Mouse (Mus musculus) MEL (cell line): Measurements from ENCODE around the gene Eri2. TPM values are rescaled to one million over a fixed set of nuclear protein-coding genes. Genes with fewer than 3 reads are reported as not detected.

Experiments
- DNase-seq: peaks from one replicate; pipeline ENCODE4 v3.0.0; 2011; ENCODE audit warnings: low read depth, low spot score
- H3K27ac ChIP-seq: 2 replicates; pipeline ENCODE4 v1.5.1; 2012; ENCODE audit warnings: low read depth, mild to moderate bottlenecking, control low read depth, low read length, moderate library complexity; ENCODE audit not compliant: control insufficient read depth
- H3K27me3 ChIP-seq, 2 experiments: fragments of 150-350 bp in 1 of 2; sonication (generic) in 1 of 2; 2 replicates each; pipeline ENCODE4 v1.6.1; 2012; ENCODE audit warnings: low read length in 2 of 2, mild to moderate bottlenecking in 2 of 2, improper control_type of control experiment in 1 of 2, moderate library complexity in 1 of 2; ENCODE audit not compliant: insufficient read depth in 2 of 2, control insufficient read depth in 1 of 2
- H3K36me3 ChIP-seq, 2 experiments: 2 replicates each; pipeline ENCODE4 v1.6.1; 2012 to 2014; ENCODE audit warnings: low read length in 2 of 2, improper control_type of control experiment in 1 of 2, inconsistent platforms in 1 of 2, mild to moderate bottlenecking in 1 of 2; ENCODE audit not compliant: insufficient read depth in 2 of 2, control insufficient read depth in 1 of 2
- H3K4me1 ChIP-seq, 2 experiments: fragments of 150-350 bp in 1 of 2; sonication (generic) in 1 of 2; 2 replicates each; pipeline ENCODE4 v1.6.1; 2012; ENCODE audit warnings: low read length in 2 of 2, improper control_type of control experiment in 1 of 2, mild to moderate bottlenecking in 1 of 2; ENCODE audit not compliant: insufficient read depth in 2 of 2, control insufficient read depth in 1 of 2
- H3K4me3 ChIP-seq, 2 experiments: fragments of 150-350 bp in 1 of 2; sonication (generic) in 1 of 2; 2 replicates each; pipeline ENCODE4 v1.5.1; 2012; ENCODE audit warnings: low read depth in 2 of 2, low read length in 2 of 2, mild to moderate bottlenecking in 2 of 2, moderate library complexity in 2 of 2, control low read depth in 1 of 2, improper control_type of control experiment in 1 of 2; ENCODE audit not compliant: control insufficient read depth in 1 of 2, insufficient read depth in 1 of 2
- H3K79me2 ChIP-seq: 2 replicates; pipeline ENCODE4 v1.6.1; 2012; ENCODE audit warnings: mild to moderate bottlenecking, low read length, moderate library complexity; ENCODE audit not compliant: control insufficient read depth, poor library complexity, insufficient read depth
- H3K9ac ChIP-seq: 2 replicates; pipeline ENCODE4 v1.6.1; 2012; ENCODE audit warnings: low read depth, mild to moderate bottlenecking, control low read depth, low read length, moderate library complexity; ENCODE audit not compliant: control insufficient read depth, poor library complexity, severe bottlenecking
- H3K9me3 ChIP-seq: fragments of 150-350 bp; sonication (generic); replicated peaks from 2 replicates; pipeline ENCODE4 v1.6.1; 2012; ENCODE audit warnings: mild to moderate bottlenecking, low read length, improper control_type of control experiment, moderate library complexity; ENCODE audit not compliant: insufficient read depth
- BHLHE40 ChIP-seq: IDR thresholded peaks from 2 replicates; pipeline ENCODE4 v1.6.1; 2012; ENCODE audit warnings: low read depth, mild to moderate bottlenecking, inconsistent platforms, low read length, improper control_type of control experiment, borderline replicate concordance
- CHD2 ChIP-seq: IDR thresholded peaks from 2 replicates; pipeline ENCODE4 v1.6.1; 2011; ENCODE audit warnings: low read length, improper control_type of control experiment
- CTCF ChIP-seq, 3 experiments: IDR thresholded peaks in 2 of 3; conservative IDR thresholded peaks in 1 of 3; 2 replicates each; pipeline ENCODE4 v1.5.1; 2011 to 2012; ENCODE audit warnings: low read length in 3 of 3, low read depth in 2 of 3, mild to moderate bottlenecking in 2 of 3, improper control_type of control experiment in 1 of 3, inconsistent platforms in 1 of 3, mixed read lengths in 1 of 3, moderate library complexity in 1 of 3; ENCODE audit not compliant: control insufficient read depth in 1 of 3, insufficient read depth in 1 of 3, poor library complexity in 1 of 3, severe bottlenecking in 1 of 3
- ELF1 ChIP-seq: IDR thresholded peaks from 2 replicates; pipeline ENCODE4 v1.6.1; 2014; ENCODE audit warnings: low read depth, mild to moderate bottlenecking, inconsistent platforms, low read length, improper control_type of control experiment, moderate library complexity
- EP300 ChIP-seq, 2 experiments: IDR thresholded peaks; 2 replicates each; pipeline ENCODE4 v1.6.1; 2011; ENCODE audit warnings: improper control_type of control experiment in 2 of 2, low read length in 2 of 2, low read depth in 1 of 2, mild to moderate bottlenecking in 1 of 2
- GATA1 ChIP-seq: IDR thresholded peaks from 2 replicates; pipeline ENCODE4 v1.6.1; 2011; ENCODE audit warnings: low read depth, low read length, improper control_type of control experiment
- HCFC1 ChIP-seq: IDR thresholded peaks from 2 replicates; pipeline ENCODE4 v1.6.1; 2012; ENCODE audit warnings: low read depth, mild to moderate bottlenecking, inconsistent platforms, low read length, improper control_type of control experiment, moderate library complexity
- KAT2A ChIP-seq: conservative IDR thresholded peaks from 2 replicates; pipeline ENCODE4 v1.6.1; 2012; ENCODE audit warnings: low read depth, low read length, improper control_type of control experiment, inconsistent platforms
- MAFK ChIP-seq: IDR thresholded peaks from 2 replicates; pipeline ENCODE4 v1.6.1; 2011; ENCODE audit warnings: low read depth, mild to moderate bottlenecking, low read length, improper control_type of control experiment, borderline replicate concordance
- MAX ChIP-seq: IDR thresholded peaks from 2 replicates; pipeline ENCODE4 v1.6.1; 2011; ENCODE audit warnings: low read length, improper control_type of control experiment
- MXI1 ChIP-seq: IDR thresholded peaks from 2 replicates; pipeline ENCODE4 v1.6.1; 2011; ENCODE audit warnings: mild to moderate bottlenecking, low read depth, low read length, improper control_type of control experiment
- MYB ChIP-seq: IDR thresholded peaks from 2 replicates; pipeline ENCODE4 v1.6.1; 2011; ENCODE audit warnings: mild to moderate bottlenecking, low read depth, low read length, improper control_type of control experiment
- NELFE ChIP-seq: IDR thresholded peaks from 2 replicates; pipeline ENCODE4 v1.6.1; 2011; ENCODE audit warnings: low read depth, low read length, improper control_type of control experiment
- NRF1 ChIP-seq: IDR thresholded peaks from 2 replicates; pipeline ENCODE4 v1.6.1; 2014; ENCODE audit warnings: low read depth, mild to moderate bottlenecking, inconsistent platforms, low read length, improper control_type of control experiment, moderate library complexity; ENCODE audit not compliant: poor library complexity, insufficient read depth, severe bottlenecking
- POLR2A ChIP-seq, 2 experiments: IDR thresholded peaks; 2 replicates each; pipeline ENCODE4 v1.6.1; 2011 to 2012; ENCODE audit warnings: low read length in 2 of 2, mild to moderate bottlenecking in 2 of 2, control low read depth in 1 of 2, improper control_type of control experiment in 1 of 2, low read depth in 1 of 2, moderate library complexity in 1 of 2; ENCODE audit not compliant: control insufficient read depth in 1 of 2, insufficient read depth in 1 of 2, poor library complexity in 1 of 2
- RAD21 ChIP-seq: IDR thresholded peaks from 2 replicates; pipeline ENCODE4 v1.6.1; 2011; ENCODE audit warnings: mild to moderate bottlenecking, low read depth, low read length, improper control_type of control experiment
- SIN3A ChIP-seq: IDR thresholded peaks from 2 replicates; pipeline ENCODE4 v1.6.1; 2012; ENCODE audit warnings: low read length, improper control_type of control experiment, inconsistent platforms
- SMC3 ChIP-seq: IDR thresholded peaks from 2 replicates; pipeline ENCODE4 v1.6.1; 2011; ENCODE audit warnings: low read depth, low read length, improper control_type of control experiment
- TAL1 ChIP-seq: IDR thresholded peaks from 2 replicates; pipeline ENCODE4 v1.6.1; 2012; ENCODE audit warnings: mild to moderate bottlenecking, inconsistent platforms, low read length, moderate library complexity, mixed read lengths
- TBP ChIP-seq: IDR thresholded peaks from 2 replicates; pipeline ENCODE4 v1.8.0; 2011; ENCODE audit warnings: low read depth, low read length, improper control_type of control experiment
- USF1 ChIP-seq: IDR thresholded peaks from 2 replicates; pipeline ENCODE4 v1.6.1; 2014; ENCODE audit warnings: low read depth, mild to moderate bottlenecking, inconsistent platforms, low read length, improper control_type of control experiment, moderate library complexity
- USF2 ChIP-seq, 2 experiments: IDR thresholded peaks; 2 replicates each; pipeline ENCODE4 v1.6.1; 2011 to 2012; ENCODE audit warnings: improper control_type of control experiment in 2 of 2, low read length in 2 of 2, borderline replicate concordance in 1 of 2, inconsistent platforms in 1 of 2, low read depth in 1 of 2, mild to moderate bottlenecking in 1 of 2; ENCODE audit not compliant: insufficient read depth in 1 of 2
- ZMIZ1 ChIP-seq: IDR thresholded peaks from 2 replicates; pipeline ENCODE4 v1.6.1; 2012; ENCODE audit warnings: low read depth, mild to moderate bottlenecking, inconsistent platforms, low read length, improper control_type of control experiment, moderate library complexity
- ZNF384 ChIP-seq: IDR thresholded peaks from 2 replicates; pipeline ENCODE4 v1.6.1; 2012; ENCODE audit warnings: low read depth, mild to moderate bottlenecking, inconsistent platforms, low read length, improper control_type of control experiment
- polyA plus RNA-seq, 2 experiments: library from polyadenylated mRNA; stranded (reverse) in 1 of 2; unstranded in 1 of 2; fragments of >175 nt in 1 of 2; fragments of >200 nt in 1 of 2; gene quantifications; 2 replicates each; pipeline versions ENCODE4 v1.2.1 to v1.2.4; 2012; ENCODE audit warnings: low replicate concordance in 2 of 2, low read depth in 1 of 2; ENCODE audit not compliant: insufficient read length in 2 of 2, insufficient read depth in 1 of 2, missing spikeins in 1 of 2
- total RNA-seq: library from RNA; depleted of rRNA; stranded (reverse); fragments of 300-350 nt; gene quantifications from 2 replicates; pipeline ENCODE4 v1.2.3, GENCODE M21; 2012

Eri2 gene
- total and polyA plus RNA-seq, 3 experiments, result 9.4 to 11.0 TPM; not detected in 1

- TF ChIP-seq POLR2A (IDR thresholded peaks at IDR 0.05; ENCODE audit: control insufficient read depth in 1 of 2, insufficient read depth in 1 of 2, low read depth in 1 of 2, low read length in 2 of 2, poor library complexity in 1 of 2), result no peak
- TF ChIP-seq TBP, result 0 out of 2 replicates have a peak, but pooled peaks have one; percentile 3
- TF ChIP-seq MYB, result no peak
- no peak for TF ChIP-seq TAL1
- no peak for TF ChIP-seq ELF1
- no peak for TF ChIP-seq USF2 (IDR thresholded peaks at IDR 0.05; ENCODE audit: borderline replicate concordance in 1 of 2, insufficient read depth in 1 of 2, low read depth in 1 of 2, low read length in 2 of 2)
- no peak; a peak in 1 of 4 replicates for TF ChIP-seq EP300 (IDR thresholded peaks at IDR 0.05; ENCODE audit: low read depth in 1 of 2, low read length in 2 of 2)
- peak; percentile 13; the same call in 1 of the 2 replicates for TF ChIP-seq SIN3A
- Histone ChIP-seq H3K27ac (peak overlapping the region; percentile 93), H3K4me3 (peak overlapping the region; percentile 78 to 99), H3K79me2 (peaks cover 18% of the 10 kb centered on the region), H3K27me3 (no peaks in the 10 kb centered on the region), H3K9ac (peak overlapping the region; percentile 97), H3K4me1 (peaks cover 0 to 2% of the 10 kb centered on the region in 2 experiments), H3K9me3 (no peaks in the 10 kb centered on the region), H3K36me3 (peaks cover 8 to 10% of the 10 kb centered on the region in 2 experiments)
- no peak for DNase-seq
Measured at GRCm38 (mm10) chr7:119794251-119794638, 387 bp upstream of the Eri2 start.

GRCm38 (mm10) chr7:119789024-119789423 is 4.8 kb downstream of the Eri2 start:
- Histone ChIP-seq H3K9ac (no peak overlapping the region), H3K36me3 (peaks cover 16 to 22% of the 10 kb centered on the region in 2 experiments)
- TF ChIP-seq MXI1 (no peak), GATA1 (no peak), EP300 (IDR thresholded peaks at IDR 0.05; ENCODE audit: low read depth in 1 of 2, low read length in 2 of 2) (no peak), NELFE (no peak)

GRCm38 (mm10) chr7:119784908-119785307 is 8.9 kb downstream of the Eri2 start:
- H3K4me1 ChIP-seq, result peaks cover 10 to 14% of the 10 kb centered on the region in 2 experiments; a peak in 3 of 4 replicates
- peaks cover 12 to 21% of the 10 kb centered on the region in 2 experiments for H3K36me3 ChIP-seq
- H3K27ac ChIP-seq, result peak overlapping the region; percentile 91
- H3K4me3 ChIP-seq, result peak overlapping the region; percentile 9 to 50; a peak in 2 of 4 replicates
- H3K9me3 ChIP-seq, result no peaks in the 10 kb centered on the region
- no peaks in the 10 kb centered on the region for H3K27me3 ChIP-seq
- H3K79me2 ChIP-seq, result no peaks in the 10 kb centered on the region
- peak; percentile 77 for DNase-seq
- peak overlapping the region; percentile 21; the same call in 1 of the 2 replicates for H3K9ac ChIP-seq
- TF ChIP-seq TAL1 (peak; percentile 71), CHD2 (0 out of 2 replicates have a peak, but pooled peaks have one; percentile 31), BHLHE40 (peak; percentile 72; the same call in 1 of the 2 replicates), USF1 (peak; percentile 18; the same call in 1 of the 2 replicates), ZNF384 (no peak; the same call in 1 of the 2 replicates), MXI1 (peak; percentile 82), MYB (peak; percentile 82), SMC3 (peak; percentile 17; the same call in 1 of the 2 replicates), MAFK (peak; percentile 89), MAX (peak; percentile 61), TBP (no peak), ELF1 (no peak), USF2 (IDR thresholded peaks at IDR 0.05; ENCODE audit: borderline replicate concordance in 1 of 2, insufficient read depth in 1 of 2, low read depth in 1 of 2, low read length in 2 of 2) (no peak), ZMIZ1 (no peak), CTCF (IDR thresholded peaks at IDR 0.05 in 2 of 3, conservative IDR thresholded peaks at IDR 0.05 in 1 of 3; ENCODE audit: control insufficient read depth in 1 of 3, insufficient read depth in 1 of 3, low read depth in 2 of 3, low read length in 3 of 3, poor library complexity in 1 of 3, severe bottlenecking in 1 of 3) (no peak), KAT2A (peak; percentile 47; the same call in 1 of the 2 replicates), RAD21 (no peak), NRF1 (peak; percentile 49; the same call in 1 of the 2 replicates), HCFC1 (peak; percentile 56; the same call in 1 of the 2 replicates)

More at GRCm38 (mm10) chr7:119789024-119789423, 4.8 kb downstream of the Eri2 start:
- Histone ChIP-seq H3K79me2 (peaks cover 6% of the 10 kb centered on the region), H3K4me1 (peaks cover 10 to 16% of the 10 kb centered on the region in 2 experiments), H3K4me3 (no peak overlapping the region), H3K27ac (no peak overlapping the region), H3K9me3 (no peaks in the 10 kb centered on the region), H3K27me3 (no peaks in the 10 kb centered on the region)
- DNase-seq, result no peak
